Mouse (Mus musculus) liver, adult 2 months (tissue): ENCODE results near the gene Chek2. TPM values are rescaled to one million over a fixed set of nuclear protein-coding genes. Genes with fewer than 3 reads are reported as not detected.

ENCODE experiments used
- DNase-seq: peaks from one replicate; pipeline ENCODE4 v3.0.0-alpha.2; 2011; ENCODE audit warnings: low read depth, low spot score; ENCODE audit errors: extremely low read depth
- H3K27ac ChIP-seq: fragments of 200-500 bp; replicated peaks from 2 replicates; pipeline ENCODE4 v1.5.1; 2012; ENCODE audit warnings: low read depth, mild to moderate bottlenecking, control low read depth, inconsistent platforms, low read length; ENCODE audit not compliant: insufficient read depth
- H3K27me3 ChIP-seq: fragments of 200-500 bp; 2 replicates; pipeline ENCODE4 v1.6.1; 2012; ENCODE audit warnings: mild to moderate bottlenecking, moderate library complexity, low read length, inconsistent platforms; ENCODE audit not compliant: control insufficient read depth, insufficient read depth
- H3K36me3 ChIP-seq: fragments of 200-500 bp; 2 replicates; pipeline ENCODE4 v1.6.1; 2012; ENCODE audit warnings: low read length, inconsistent platforms; ENCODE audit not compliant: control insufficient read depth, insufficient read depth
- H3K4me1 ChIP-seq: fragments of 200-500 bp; 2 replicates; pipeline ENCODE4 v1.6.1; 2011; ENCODE audit warnings: low read length; ENCODE audit not compliant: control insufficient read depth, insufficient read depth
- H3K4me3 ChIP-seq: fragments of 200-500 bp; 2 replicates; pipeline ENCODE4 v1.5.1; 2011; ENCODE audit warnings: low read depth, mild to moderate bottlenecking, control low read depth, low read length, moderate library complexity; ENCODE audit not compliant: insufficient read depth
- H3K79me2 ChIP-seq: fragments of 200-500 bp; 2 replicates; pipeline ENCODE4 v1.6.1; 2012; ENCODE audit warnings: inconsistent platforms, mild to moderate bottlenecking, low read length, moderate library complexity; ENCODE audit not compliant: control insufficient read depth, insufficient read depth
- H3K9ac ChIP-seq: fragments of 200-500 bp; 2 replicates; pipeline ENCODE4 v1.6.1; 2012; ENCODE audit warnings: low read depth, mild to moderate bottlenecking, control low read depth, inconsistent platforms, low read length
- CTCF ChIP-seq: fragments of 200-500 bp; IDR thresholded peaks from 2 replicates; pipeline ENCODE4 v1.5.1; 2011; ENCODE audit warnings: low read depth, low read length, control low read depth
- POLR2A ChIP-seq: fragments of 200-500 bp; IDR thresholded peaks from 2 replicates; pipeline ENCODE4 v1.6.1; 2011; ENCODE audit warnings: low read length, control low read depth; ENCODE audit not compliant: insufficient read depth; ENCODE audit errors: extremely low read depth
- WGBS: fragments of 180-500 bp; shearing (Covaris S2); methylation state at CpG from one replicate; pipeline ENCODE4 v1.1.7; 2018; 5-methylcytosine and 5-hydroxymethylcytosine counted together
- polyA plus RNA-seq: library from polyadenylated mRNA; depleted of rRNA; stranded (reverse); fragments of >200 nt; gene quantifications from 2 replicates; pipeline ENCODE4 v1.2.3, GENCODE M21; 2012
- total RNA-seq: library from RNA; depleted of rRNA; stranded (reverse); fragments of >200 nt; gene quantifications from 2 replicates; pipeline ENCODE4 v1.2.3, GENCODE M21; 2014

Gene Chek2
- total and polyA plus RNA-seq, 2 experiments, result 1.5 to 3.6 TPM

- Histone ChIP-seq H3K27ac (no peak overlapping the region), H3K79me2 (no peaks in the 10 kb centered on the region)
- TF ChIP-seq POLR2A (no peak), CTCF (no peak)
Observed at GRCm38 (mm10) chr5:110879042-110879441, 39.3 kb downstream of the Chek2 start.

GRCm38 (mm10) chr5:110879584-110880374 lies 40.0 kb downstream of the Chek2 start, which contains the start of gene Ttc28:
TSS of gene Ttc28 (plus strand) at chr5:110879803.
- Histone ChIP-seq H3K79me2 (no peaks in the 10 kb centered on the region), H3K4me3 (peak within 1 kb of the TSS; percentile 65), H3K27ac (no peak within 1 kb of the TSS), H3K9ac (peak within 1 kb of the TSS; percentile 93), H3K27me3 (no peaks in the 10 kb centered on the region), H3K4me1 (peaks cover 2% of the 10 kb centered on the region; the same call in 1 of the 2 replicates), H3K36me3 (no peaks in the 10 kb centered on the region)
- WGBS, result 1% methylated on average over 87 of the region's 101 CpGs
- no peak for TF ChIP-seq CTCF
- no peak for TF ChIP-seq POLR2A
- no peak for DNase-seq

More at GRCm38 (mm10) chr5:110879042-110879441, 39.3 kb downstream of the Chek2 start:
- H3K27me3 ChIP-seq, result no peaks in the 10 kb centered on the region
- H3K4me3 ChIP-seq, result peak overlapping the region; percentile 65
- no peaks in the 10 kb centered on the region for H3K36me3 ChIP-seq
- peaks cover 2% of the 10 kb centered on the region; the same call in 1 of the 2 replicates for H3K4me1 ChIP-seq
- WGBS, result 67% methylated on average over 7 of the region's 7 CpGs
- H3K9ac ChIP-seq, result peak overlapping the region; percentile 93
- DNase-seq, result no peak

GRCm38 (mm10) chr5:110888596-110888995 lies 48.8 kb downstream of the Chek2 start:
- no peak overlapping the region for H3K27ac ChIP-seq
- no peaks in the 10 kb centered on the region for H3K79me2 ChIP-seq
- no peak overlapping the region for H3K4me3 ChIP-seq
- no peak overlapping the region for H3K9ac ChIP-seq
- TF ChIP-seq CTCF (no peak), POLR2A (no peak)
- no peak for DNase-seq
- H3K4me1 ChIP-seq, result no peaks in the 10 kb centered on the region
- WGBS, result 94% methylated on average over 4 of the region's 4 CpGs
- no peaks in the 10 kb centered on the region for H3K36me3 ChIP-seq
- H3K27me3 ChIP-seq, result no peaks in the 10 kb centered on the region

GRCm38 (mm10) chr5:110889945-110890344 lies 50.2 kb downstream of the Chek2 start:
- H3K9ac ChIP-seq, result no peak overlapping the region
- H3K27ac ChIP-seq, result no peak overlapping the region
- H3K36me3 ChIP-seq, result no peaks in the 10 kb centered on the region
- no peak for DNase-seq
- no peak overlapping the region for H3K4me3 ChIP-seq
- no peaks in the 10 kb centered on the region for H3K27me3 ChIP-seq
- no peaks in the 10 kb centered on the region for H3K4me1 ChIP-seq
- H3K79me2 ChIP-seq, result no peaks in the 10 kb centered on the region
- 93% methylated on average over 1 of the region's 1 CpGs for WGBS
- TF ChIP-seq CTCF (no peak), POLR2A (no peak)

- Histone ChIP-seq H3K27ac (no peak overlapping the region), H3K27me3 (no peaks in the 10 kb centered on the region), H3K4me3 (no peak overlapping the region), H3K79me2 (no peaks in the 10 kb centered on the region), H3K36me3 (no peaks in the 10 kb centered on the region), H3K9ac (no peak overlapping the region), H3K4me1 (no peaks in the 10 kb centered on the region)
- WGBS, result 93% methylated on average over 3 of the region's 3 CpGs
- TF ChIP-seq CTCF (no peak), POLR2A (no peak)
- DNase-seq, result no peak
Observed at GRCm38 (mm10) chr5:110890561-110890960, 50.8 kb downstream of the Chek2 start.

GRCm38 (mm10) chr5:110897114-110897788 lies 57.5 kb downstream of the Chek2 start:
- WGBS, result 77% methylated on average over 7 of the region's 7 CpGs
- H3K27ac ChIP-seq, result no peak overlapping the region
- no peaks in the 10 kb centered on the region for H3K79me2 ChIP-seq
- H3K27me3 ChIP-seq, result no peaks in the 10 kb centered on the region
- no peaks in the 10 kb centered on the region for H3K4me1 ChIP-seq
- H3K4me3 ChIP-seq, result no peak overlapping the region
- TF ChIP-seq CTCF (no peak), POLR2A (no peak)
- H3K36me3 ChIP-seq, result no peaks in the 10 kb centered on the region
- H3K9ac ChIP-seq, result no peak overlapping the region
- DNase-seq, result no peak
